Mouse (Mus musculus): Measurements from ENCODE around the gene Gap43. TPM values are rescaled to one million over a fixed set of nuclear protein-coding genes. Genes with fewer than 3 reads are reported as not detected.
"Not testable (repeated sequence)": the region's sequence is repeated elsewhere in the genome, so short reads cannot be mapped to it uniquely, and the experiment has no call there.

Gene Gap43
- total RNA-seq, 2 experiments from 2014 or later: 0.60 to 0.83 TPM

GRCm38 (mm10) chr16:42294481-42294880 lies 46.0 kb downstream of the Gap43 start:
- DNase-seq (ENCODE audit: low spot score in 2 of 2): no peak

GRCm38 (mm10) chr16:42294056-42294455 lies 46.4 kb downstream of the Gap43 start:
- DNase-seq (ENCODE audit: low spot score in 2 of 2): no peak

GRCm38 (mm10) chr16:42291572-42291971 lies 48.9 kb downstream of the Gap43 start:
- DNase-seq (ENCODE audit: low spot score in 2 of 2): no peak

- no peak for DNase-seq (ENCODE audit: low spot score in 2 of 2)
Measured at GRCm38 (mm10) chr16:42284005-42284404, 56.4 kb downstream of the Gap43 start.

GRCm38 (mm10) chr16:42277713-42278112 lies 62.7 kb downstream of the Gap43 start:
- DNase-seq (ENCODE audit: low spot score in 2 of 2): no peak

- DNase-seq (ENCODE audit: low spot score in 2 of 2): no peak
Measured at GRCm38 (mm10) chr16:42277268-42277667, 63.2 kb downstream of the Gap43 start.

GRCm38 (mm10) chr16:42276216-42277141 lies 64.0 kb downstream of the Gap43 start:
- DNase-seq (ENCODE audit: low spot score in 2 of 2): peak; percentile 58 to 66

- DNase-seq (ENCODE audit: low spot score in 2 of 2): no peak
Measured at GRCm38 (mm10) chr16:42275518-42276215, 64.8 kb downstream of the Gap43 start.

- no peak for DNase-seq (ENCODE audit: low spot score in 2 of 2)
Measured at GRCm38 (mm10) chr16:42271213-42271612, 69.2 kb downstream of the Gap43 start.

GRCm38 (mm10) chr16:42269587-42269967 lies 70.9 kb downstream of the Gap43 start:
- no peak for DNase-seq (ENCODE audit: low spot score in 2 of 2)

GRCm38 (mm10) chr16:42268843-42269586 lies 71.4 kb downstream of the Gap43 start:
- DNase-seq (ENCODE audit: low spot score in 2 of 2): no peak

- no peak for DNase-seq (ENCODE audit: low spot score in 2 of 2)
Measured at GRCm38 (mm10) chr16:42265185-42265584, 75.3 kb downstream of the Gap43 start.

GRCm38 (mm10) chr16:42262935-42263542 lies 77.4 kb downstream of the Gap43 start:
- DNase-seq (ENCODE audit: low spot score in 2 of 2): no peak

- no peak for DNase-seq (ENCODE audit: low spot score in 2 of 2)
Measured at GRCm38 (mm10) chr16:42255693-42256092, 84.8 kb downstream of the Gap43 start.

GRCm38 (mm10) chr16:42255222-42255621 lies 85.2 kb downstream of the Gap43 start:
- no peak for DNase-seq (ENCODE audit: low spot score in 2 of 2)

GRCm38 (mm10) chr16:42252252-42252651 lies 88.2 kb downstream of the Gap43 start:
- no peak for DNase-seq (ENCODE audit: low spot score in 2 of 2)

GRCm38 (mm10) chr16:42244121-42244520 lies 96.3 kb downstream of the Gap43 start:
- not testable (repeated sequence) for DNase-seq (ENCODE audit: low spot score in 2 of 2)

GRCm38 (mm10) chr16:42231306-42231705 lies 109.1 kb downstream of the Gap43 start:
- DNase-seq (ENCODE audit: low spot score in 2 of 2): no peak
